Mouse (Mus musculus) heart, adult 2 months (tissue): ENCODE data around the gene Chn1.

Experiments used
- CTCF ChIP-seq: fragments of 200-600 bp; IDR thresholded peaks from 2 replicates; pipeline ENCODE4 v1.8.1; 2022; ENCODE audit warnings: antibody characterized with exemption, mild to moderate bottlenecking, moderate library complexity
- EP300 ChIP-seq: fragments of 200-500 bp; IDR thresholded peaks from 2 replicates; pipeline ENCODE4 v1.6.1; 2011; ENCODE audit warnings: low read depth, low read length, control low read depth; ENCODE audit not compliant: insufficient read depth

DNA sequence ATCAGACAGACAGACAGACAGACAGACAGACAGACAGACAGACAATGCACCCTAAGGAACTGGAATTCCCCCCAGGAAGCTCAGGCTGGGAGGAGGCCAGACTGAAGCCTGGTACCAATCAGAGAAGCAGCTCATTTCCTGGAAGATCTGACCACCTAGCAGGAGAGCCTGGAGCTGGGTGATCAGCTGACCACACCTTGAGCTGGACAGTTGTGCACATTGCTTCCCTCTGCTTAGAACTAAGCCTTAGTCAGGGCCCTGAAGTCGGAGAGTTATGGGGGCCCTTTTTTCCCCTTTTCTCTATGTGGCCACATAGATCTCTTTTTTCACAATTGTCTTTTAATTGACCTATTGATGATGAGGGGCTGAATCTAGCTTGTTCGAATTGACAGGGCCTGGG, 168.0 kb downstream of the Chn1 start:
- TF ChIP-seq CTCF: no peak
- TF ChIP-seq EP300: no peak
